Mouse (Mus musculus) heart, embryonic 15.5 days (tissue): ENCODE measurements around the gene Tlx1. TPM values are rescaled to one million over a fixed set of nuclear protein-coding genes. Genes with fewer than 3 reads are reported as not detected.

Experiments
- ATAC-seq: fragments of 200-750 bp; cut with Nextera tagmentation; replicated peaks from 2 replicates; pipeline ENCODE4 v1.8.0; 2017; ENCODE audit warnings: low read depth, moderate TSS enrichment; ENCODE audit not compliant: insufficient number of reproducible peaks, insufficient read depth, low FRiP score
- H3K27ac ChIP-seq: fragments of 300-500 bp; sonication (generic); 2 replicates; pipeline ENCODE4 v1.5.1; 2015; ENCODE audit warnings: mild to moderate bottlenecking, inconsistent platforms
- H3K27me3 ChIP-seq: fragments of 300-500 bp; sonication (generic); 2 replicates; pipeline ENCODE4 v1.6.1; 2015; ENCODE audit warnings: inconsistent platforms
- H3K36me3 ChIP-seq: fragments of 300-500 bp; sonication (generic); 2 replicates; pipeline ENCODE4 v1.6.1; 2015; ENCODE audit warnings: mild to moderate bottlenecking, inconsistent platforms
- H3K4me1 ChIP-seq: fragments of 300-500 bp; sonication (generic); replicated peaks from 2 replicates; pipeline ENCODE4 v1.6.1; 2015; ENCODE audit warnings: inconsistent platforms
- H3K4me2 ChIP-seq: fragments of 300-500 bp; sonication (generic); 2 replicates; pipeline ENCODE4 v1.6.1; 2015; ENCODE audit warnings: inconsistent platforms, mild to moderate bottlenecking, moderate library complexity
- H3K4me3 ChIP-seq: fragments of 300-500 bp; sonication (generic); 2 replicates; pipeline ENCODE4 v1.5.1; 2015; ENCODE audit warnings: mild to moderate bottlenecking, inconsistent platforms
- H3K9ac ChIP-seq: fragments of 300-500 bp; sonication (generic); 2 replicates; pipeline ENCODE4 v1.6.1; 2015; ENCODE audit warnings: mild to moderate bottlenecking, inconsistent platforms
- H3K9me3 ChIP-seq: fragments of 300-500 bp; sonication (generic); replicated peaks from 2 replicates; pipeline ENCODE4 v1.6.1; 2016; ENCODE audit warnings: inconsistent platforms
- WGBS: fragments of 180-500 bp; shearing (Covaris S2); methylation state at CpG from one replicate; pipeline ENCODE4 v1.1.7; 2015; ENCODE audit warnings: mixed read lengths; 5-methylcytosine and 5-hydroxymethylcytosine counted together
- polyA plus RNA-seq: library from polyadenylated mRNA; unstranded; fragments of >200 nt; fragmentation: Nextera tagmentation; extraction: Ambion mirVana; gene quantifications from 2 replicates; pipeline ENCODE4 v1.2.1, GENCODE M21; 2015

The Tlx1 gene
- polyA plus RNA-seq, 1 experiment from 2014 or later: 0.40 TPM

- peaks cover 21% of the 10 kb centered on the region for H3K4me1 ChIP-seq
- no peak for ATAC-seq
- no peak overlapping the region for H3K4me3 ChIP-seq
- no peak overlapping the region for H3K4me2 ChIP-seq
- no peaks in the 10 kb centered on the region for H3K9me3 ChIP-seq
- H3K27me3 ChIP-seq: peaks cover 98% of the 10 kb centered on the region
- H3K36me3 ChIP-seq: no peaks in the 10 kb centered on the region
- WGBS: 7% methylated on average over 4 of the region's 4 CpGs
- no peak overlapping the region for H3K9ac ChIP-seq
- no peak overlapping the region for H3K27ac ChIP-seq
These were observed 3.4 kb upstream of the Tlx1 start for GRCm38 (mm10) chr19:45147071-45147470.

- Histone ChIP-seq H3K9ac (no peak overlapping the region), H3K36me3 (no peaks in the 10 kb centered on the region), H3K4me2 (peak overlapping the region; percentile 66), H3K27ac (no peak overlapping the region), H3K27me3 (peaks cover 95% of the 10 kb centered on the region), H3K9me3 (no peaks in the 10 kb centered on the region), H3K4me3 (peak overlapping the region; percentile 40), H3K4me1 (peaks cover 26% of the 10 kb centered on the region)
- ATAC-seq: no peak
- 7% methylated on average over 36 of the region's 36 CpGs for WGBS
These were observed 1.1 kb downstream of the Tlx1 start for GRCm38 (mm10) chr19:45151361-45152182.

GRCm38 (mm10) chr19:45152183-45152650 is 1.7 kb downstream of the Tlx1 start:
- no peak overlapping the region for H3K4me3 ChIP-seq

GRCm38 (mm10) chr19:45153311-45154058 is 3.0 kb downstream of the Tlx1 start:
- H3K9me3 ChIP-seq: no peaks in the 10 kb centered on the region
- ATAC-seq: no peak
- peak overlapping the region; percentile 24 for H3K4me3 ChIP-seq
- H3K4me1 ChIP-seq: peaks cover 26% of the 10 kb centered on the region
- WGBS: 2% methylated on average over 44 of the region's 44 CpGs
- no peaks in the 10 kb centered on the region for H3K36me3 ChIP-seq
- peak overlapping the region; percentile 37 for H3K4me2 ChIP-seq
- peaks cover 95% of the 10 kb centered on the region for H3K27me3 ChIP-seq
- H3K9ac ChIP-seq: no peak overlapping the region
- H3K27ac ChIP-seq: no peak overlapping the region

More at GRCm38 (mm10) chr19:45152183-45152650, 1.7 kb downstream of the Tlx1 start:
- no peaks in the 10 kb centered on the region for H3K36me3 ChIP-seq
- peaks cover 26% of the 10 kb centered on the region for H3K4me1 ChIP-seq
- no peak overlapping the region for H3K9ac ChIP-seq
- ATAC-seq: no peak
- peaks cover 95% of the 10 kb centered on the region for H3K27me3 ChIP-seq
- H3K4me2 ChIP-seq: no peak overlapping the region
- no peak overlapping the region for H3K27ac ChIP-seq
- 24% methylated on average over 8 of the region's 8 CpGs for WGBS
- no peaks in the 10 kb centered on the region for H3K9me3 ChIP-seq

GRCm38 (mm10) chr19:45154059-45154386 is 3.5 kb downstream of the Tlx1 start:
- H3K27ac ChIP-seq: no peak overlapping the region
- peak overlapping the region; percentile 24 for H3K4me3 ChIP-seq
- peaks cover 26% of the 10 kb centered on the region for H3K4me1 ChIP-seq
- no peak for ATAC-seq
- H3K4me2 ChIP-seq: peak overlapping the region; percentile 37
- H3K27me3 ChIP-seq: peaks cover 95% of the 10 kb centered on the region
- WGBS: under 1% methylated on average over 23 of the region's 24 CpGs
- no peaks in the 10 kb centered on the region for H3K36me3 ChIP-seq
- H3K9ac ChIP-seq: no peak overlapping the region
- H3K9me3 ChIP-seq: no peaks in the 10 kb centered on the region

GRCm38 (mm10) chr19:45154521-45154920 is 4.0 kb downstream of the Tlx1 start:
- H3K4me2 ChIP-seq: peak overlapping the region; percentile 37; the same call in 1 of the 2 replicates
- no peak overlapping the region for H3K27ac ChIP-seq
- H3K9me3 ChIP-seq: no peaks in the 10 kb centered on the region
- H3K27me3 ChIP-seq: peaks cover 97% of the 10 kb centered on the region
- no peak for ATAC-seq
- H3K4me3 ChIP-seq: peak overlapping the region; percentile 24
- 2% methylated on average over 18 of the region's 18 CpGs for WGBS
- peaks cover 26% of the 10 kb centered on the region for H3K4me1 ChIP-seq
- no peak overlapping the region for H3K9ac ChIP-seq
- H3K36me3 ChIP-seq: no peaks in the 10 kb centered on the region

GRCm38 (mm10) chr19:45155141-45155790 is 4.8 kb downstream of the Tlx1 start:
- Histone ChIP-seq H3K4me1 (peaks cover 23% of the 10 kb centered on the region), H3K27me3 (peaks cover 97% of the 10 kb centered on the region), H3K9me3 (no peaks in the 10 kb centered on the region), H3K9ac (no peak overlapping the region), H3K4me3 (no peak overlapping the region), H3K27ac (no peak overlapping the region), H3K36me3 (no peaks in the 10 kb centered on the region), H3K4me2 (no peak overlapping the region)
- WGBS: 10% methylated on average over 15 of the region's 15 CpGs
- ATAC-seq: no peak

- H3K4me3 ChIP-seq: no peak overlapping the region
- peaks cover 97% of the 10 kb centered on the region for H3K27me3 ChIP-seq
- peaks cover 22% of the 10 kb centered on the region for H3K4me1 ChIP-seq
- H3K9ac ChIP-seq: no peak overlapping the region
- no peak overlapping the region for H3K27ac ChIP-seq
- 4% methylated on average over 26 of the region's 26 CpGs for WGBS
- H3K9me3 ChIP-seq: no peaks in the 10 kb centered on the region
- no peak for ATAC-seq
- H3K36me3 ChIP-seq: no peaks in the 10 kb centered on the region
- H3K4me2 ChIP-seq: no peak overlapping the region
These were observed 5.3 kb downstream of the Tlx1 start for GRCm38 (mm10) chr19:45155791-45156186.

GRCm38 (mm10) chr19:45156381-45156780 is 5.9 kb downstream of the Tlx1 start:
- H3K9me3 ChIP-seq: no peaks in the 10 kb centered on the region
- H3K4me1 ChIP-seq: peaks cover 18% of the 10 kb centered on the region
- ATAC-seq: no peak
- H3K9ac ChIP-seq: no peak overlapping the region
- H3K36me3 ChIP-seq: no peaks in the 10 kb centered on the region
- WGBS: 15% methylated on average over 5 of the region's 5 CpGs
- H3K27ac ChIP-seq: no peak overlapping the region
- H3K4me3 ChIP-seq: no peak overlapping the region
- H3K4me2 ChIP-seq: no peak overlapping the region
- peaks cover 97% of the 10 kb centered on the region for H3K27me3 ChIP-seq

- no peaks in the 10 kb centered on the region for H3K36me3 ChIP-seq
- no peak overlapping the region for H3K4me2 ChIP-seq
- H3K9me3 ChIP-seq: no peaks in the 10 kb centered on the region
- H3K27ac ChIP-seq: no peak overlapping the region
- no peak overlapping the region for H3K9ac ChIP-seq
- 7% methylated on average over 4 of the region's 4 CpGs for WGBS
- no peak for ATAC-seq
- peaks cover 98% of the 10 kb centered on the region for H3K27me3 ChIP-seq
- H3K4me3 ChIP-seq: no peak overlapping the region
- peaks cover 17% of the 10 kb centered on the region for H3K4me1 ChIP-seq
These were observed 7.7 kb downstream of the Tlx1 start for GRCm38 (mm10) chr19:45158201-45158600.

GRCm38 (mm10) chr19:45158896-45159295 is 8.4 kb downstream of the Tlx1 start:
- no peaks in the 10 kb centered on the region for H3K9me3 ChIP-seq
- 5% methylated on average over 20 of the region's 20 CpGs for WGBS
- no peaks in the 10 kb centered on the region for H3K36me3 ChIP-seq
- H3K4me1 ChIP-seq: peaks cover 13% of the 10 kb centered on the region
- H3K9ac ChIP-seq: no peak overlapping the region
- H3K4me2 ChIP-seq: no peak overlapping the region
- no peak overlapping the region for H3K27ac ChIP-seq
- no peak overlapping the region for H3K4me3 ChIP-seq
- peaks cover 98% of the 10 kb centered on the region for H3K27me3 ChIP-seq
- no peak for ATAC-seq
